13 mouse cellular contexts compared by ENCODE assay signal in genomic region chr1:135637574-135638008, GRCm38 (mm10). TPM values are rescaled to one million over a fixed set of nuclear protein-coding genes. Genes with fewer than 3 reads are reported as not detected.
DNase-seq lines count a peak whose midpoint lies in the region; ATAC-seq and TF ChIP-seq lines count a peak whose summit lies in the region.
"Had no signal": no experiment of that assay in that cellular context is flagged by ENCODE, and none has a peak within 500 bp of the region (broad histone marks: within the 10 kb centered on the region; RNA-seq: fewer than 3 reads in every experiment).

No protein-coding gene starts in this region.

- peaks cover 37% of the 10 kb centered on the region for H3K4me1 ChIP-seq in heart, embryonic 12.5 days (replicated peaks)
- peaks cover 31% of the 10 kb centered on the region for H3K4me1 ChIP-seq in heart, embryonic 11.5 days (ENCODE audit: control insufficient read depth, insufficient read depth, low read length)
- no peaks in the 10 kb centered on the region for H3K4me1 ChIP-seq in lung, postnatal 0 days (ENCODE audit: insufficient read depth, low read depth, low read length)
- H3K4me1 ChIP-seq: embryonic facial prominence, embryonic 15.5 days; stomach, embryonic 15.5 days had no signal

- 4% methylated on average over 3 of the region's 3 CpGs for WGBS in heart, embryonic 12.5 days
- WGBS in heart, embryonic 11.5 days (ENCODE audit: insufficient replicate concordance) = 10% methylated on average over 3 of the region's 3 CpGs
- 48% methylated on average over 3 of the region's 3 CpGs for WGBS in macrophage (ENCODE audit: missing documents)
- 26% methylated on average over 3 of the region's 3 CpGs for WGBS in lung, postnatal 0 days

- no peak for TF ChIP-seq CTCF in lung, postnatal 0 days (IDR thresholded peaks at IDR 0.05)

- H3K36me3 ChIP-seq in heart, embryonic 12.5 days = no peaks in the 10 kb centered on the region
- H3K36me3 ChIP-seq in heart, embryonic 11.5 days (ENCODE audit: control insufficient read depth, insufficient read depth, low read length) = no peaks in the 10 kb centered on the region
- H3K36me3 ChIP-seq in macrophage (ENCODE audit: inconsistent target) = no peaks in the 10 kb centered on the region
- no peaks in the 10 kb centered on the region for H3K36me3 ChIP-seq in lung, postnatal 0 days (ENCODE audit: insufficient read depth, low read length)
- H3K36me3 ChIP-seq: embryonic facial prominence, embryonic 15.5 days; stomach, embryonic 15.5 days had no signal

- H3K4me3 ChIP-seq in heart, embryonic 12.5 days = no peak overlapping the region
- no peak overlapping the region for H3K4me3 ChIP-seq in heart, embryonic 11.5 days (ENCODE audit: low read depth, low read length)
- H3K4me3 ChIP-seq in macrophage (ENCODE audit: inconsistent target) = no peak overlapping the region
- H3K4me3 ChIP-seq in lung, postnatal 0 days (ENCODE audit: low read depth, low read length) = no peak overlapping the region
- H3K4me3 ChIP-seq: embryonic facial prominence, embryonic 15.5 days; stomach, embryonic 15.5 days had no signal

- H3K27me3 ChIP-seq in heart, embryonic 12.5 days (replicated peaks) = no peaks in the 10 kb centered on the region
- no peaks in the 10 kb centered on the region for H3K27me3 ChIP-seq in heart, embryonic 11.5 days (ENCODE audit: control insufficient read depth, insufficient read depth, low read length)
- no peaks in the 10 kb centered on the region for H3K27me3 ChIP-seq in lung, postnatal 0 days (replicated peaks; ENCODE audit: insufficient read depth, low read length)
- H3K27me3 ChIP-seq: embryonic facial prominence, embryonic 15.5 days; stomach, embryonic 15.5 days had no signal

- no peak overlapping the region for H3K4me2 ChIP-seq in heart, embryonic 12.5 days
- H3K4me2 ChIP-seq in heart, embryonic 11.5 days = no peak overlapping the region
- no peak overlapping the region for H3K4me2 ChIP-seq in lung, postnatal 0 days (replicated peaks; ENCODE audit: low read depth, low read length)
- H3K4me2 ChIP-seq: embryonic facial prominence, embryonic 15.5 days; stomach, embryonic 15.5 days had no signal

- TF ChIP-seq EP300 in lung, postnatal 0 days (IDR thresholded peaks at IDR 0.05) = no peak

- peaks cover 81% of the 10 kb centered on the region for H3K79me2 ChIP-seq in macrophage (ENCODE audit: inconsistent target)

- no peak overlapping the region for H3K9ac ChIP-seq in heart, embryonic 12.5 days
- no peak overlapping the region for H3K9ac ChIP-seq in heart, embryonic 11.5 days (ENCODE audit: low read depth, low read length)
- no peak overlapping the region for H3K9ac ChIP-seq in lung, postnatal 0 days (replicated peaks; ENCODE audit: low read depth)
- H3K9ac ChIP-seq: embryonic facial prominence, embryonic 15.5 days; stomach, embryonic 15.5 days had no signal

- DNase-seq in 3T3-L1 (ENCODE audit: low read depth, low spot score) (peak; percentile 84), ZHBTc4 (ENCODE audit: low read depth, low spot score) (peak; percentile 69)
- DNase-seq in lung, postnatal 0 days (ENCODE audit: low spot score) = no peak
- DNase-seq in kidney, postnatal 4 days = no peak
- DNase-seq: cerebellum, postnatal 36 days; liver; right cerebral cortex, postnatal 25 days had no signal

- ATAC-seq in heart, embryonic 12.5 days (ENCODE audit: insufficient number of reproducible peaks, low FRiP score) = no peak
- ATAC-seq in heart, embryonic 11.5 days (replicated peaks; ENCODE audit: insufficient number of reproducible peaks, low FRiP score, low TSS enrichment) = no peak
- no peak for ATAC-seq in lung, postnatal 0 days
- ATAC-seq in granulocyte monocyte progenitor cell, adult 5-6 weeks (replicated peaks; ENCODE audit: poor library complexity, severe bottlenecking) = no peak

- H3K9me3 ChIP-seq in heart, embryonic 12.5 days (replicated peaks) = no peaks in the 10 kb centered on the region
- no peaks in the 10 kb centered on the region for H3K9me3 ChIP-seq in heart, embryonic 11.5 days (replicated peaks; ENCODE audit: control insufficient read depth, low read length)
- no peaks in the 10 kb centered on the region for H3K9me3 ChIP-seq in lung, postnatal 0 days (ENCODE audit: low read length)
- H3K9me3 ChIP-seq: embryonic facial prominence, embryonic 15.5 days; stomach, embryonic 15.5 days had no signal

- peak overlapping the region; percentile 3; the same call in 1 of the 2 replicates for H3K27ac ChIP-seq in heart, embryonic 12.5 days (ENCODE audit: poor library complexity, severe bottlenecking)
- H3K27ac ChIP-seq in heart, embryonic 11.5 days (ENCODE audit: low read depth, low read length) = no peak overlapping the region; the same call in 1 of the 2 replicates
- peak overlapping the region; percentile 64 for H3K27ac ChIP-seq in macrophage
- H3K27ac ChIP-seq in lung, postnatal 0 days (ENCODE audit: low read length) = no peak overlapping the region
- H3K27ac ChIP-seq: embryonic facial prominence, embryonic 15.5 days; stomach, embryonic 15.5 days had no signal

RNA-seq across cellular contexts. Expression of gene Nav1, which starts 30.5 kb away (rescaled TPM):
- 38.9 and 45.1 TPM in 2 replicates for polyA plus RNA-seq in heart, embryonic 12.5 days (2016; fragmentation: Nextera tagmentation; extraction: Ambion mirVana)
- polyA plus RNA-seq in heart, embryonic 11.5 days (2014; fragmentation: Nextera tagmentation; extraction: Ambion mirVana) = 25.2 and 30.8 TPM in 2 replicates
- total RNA-seq in macrophage (2018; cell fraction: chromatin; rRNA removed) = 100 to 1,000 TPM in 23 of 26 experiments, 10 to 100 TPM in 3; 59.0 to 292 (median 135) TPM
- total RNA-seq in macrophage (2018; cell fraction: cytosol; rRNA removed) = 10 to 100 TPM; 16.1 to 57.6 (median 32.9) TPM
- total RNA-seq in macrophage (2018; cell fraction: nucleus; rRNA removed) = 100 to 1,000 TPM in 6 of 26 experiments, 10 to 100 TPM in 20; 40.7 to 174 (median 60.5) TPM
- 23.0 to 33.0 TPM (median 24.1 TPM) in 3 replicates for polyA plus RNA-seq in macrophage (2018)
- 5.7 and 6.1 TPM in 2 replicates for polyA plus RNA-seq in lung, postnatal 0 days (2015; fragmentation: Nextera tagmentation; extraction: Ambion mirVana)
- total RNA-seq in granulocyte monocyte progenitor cell, adult 5-6 weeks (2014; fragmentation: Nextera tagmentation) = 16.3 and 19.8 TPM in 2 replicates
- total RNA-seq in granulocyte monocyte progenitor cell, adult 5-6 weeks (2017) = 2.9 and 3.6 TPM in 2 replicates

Comparison
In these comparisons a context has a peak if more than half of its experiments do, and no peak if none do; other contexts are left out.
1. H3K27ac ChIP-seq: peak in heart, embryonic 12.5 days (single experiment) and macrophage (single experiment); none in heart, embryonic 11.5 days (single experiment) and lung, postnatal 0 days (single experiment).
2. DNase-seq: peak in 3T3-L1 (single experiment) and ZHBTc4 (single experiment); none in lung, postnatal 0 days (single experiment) and kidney, postnatal 4 days (0 of 2).